Mouse (Mus musculus) lung, postnatal 0 days (tissue): ENCODE measurements around the gene Bbs1. TPM values are rescaled to one million over a fixed set of nuclear protein-coding genes. Genes with fewer than 3 reads are reported as not detected.

Source experiments
- ATAC-seq: fragments of 200-750 bp; cut with Nextera tagmentation; 2 replicates; pipeline ENCODE4 v1.8.0; 2017; ENCODE audit warnings: moderate library complexity
- DNase-seq: peaks from one replicate; pipeline ENCODE4 v3.0.0-alpha.2; 2016; ENCODE audit warnings: low spot score
- H3K27ac ChIP-seq: fragments of 300-500 bp; sonication (generic); 2 replicates; pipeline ENCODE4 v1.5.1; 2014; ENCODE audit warnings: antibody characterized with exemption, mild to moderate bottlenecking, low read length, mixed read lengths
- H3K27me3 ChIP-seq: fragments of 300-500 bp; sonication (generic); replicated peaks from 2 replicates; pipeline ENCODE4 v1.6.1; 2014; ENCODE audit warnings: low read length, mixed read lengths; ENCODE audit not compliant: insufficient read depth
- H3K36me3 ChIP-seq: fragments of 300-500 bp; sonication (generic); 2 replicates; pipeline ENCODE4 v1.6.1; 2014; ENCODE audit warnings: low read length, mixed read lengths; ENCODE audit not compliant: insufficient read depth
- H3K4me1 ChIP-seq: fragments of 300-500 bp; sonication (generic); 2 replicates; pipeline ENCODE4 v1.6.1; 2014; ENCODE audit warnings: antibody characterized with exemption, low read depth, low read length, mixed read lengths; ENCODE audit not compliant: insufficient read depth
- H3K4me2 ChIP-seq: fragments of 300-500 bp; sonication (generic); replicated peaks from 2 replicates; pipeline ENCODE4 v1.6.1; 2014; ENCODE audit warnings: low read depth, mild to moderate bottlenecking, low read length, moderate library complexity, mixed read lengths
- H3K4me3 ChIP-seq: fragments of 300-500 bp; sonication (generic); 2 replicates; pipeline ENCODE4 v1.5.1; 2014; ENCODE audit warnings: low read depth, low read length
- H3K9ac ChIP-seq: fragments of 300-500 bp; sonication (generic); replicated peaks from 2 replicates; pipeline ENCODE4 v1.6.1; 2014; ENCODE audit warnings: low read depth, mild to moderate bottlenecking
- H3K9me3 ChIP-seq: fragments of 300-500 bp; sonication (generic); 2 replicates; pipeline ENCODE4 v1.6.1; 2016; ENCODE audit warnings: low read length, mixed read lengths
- CTCF ChIP-seq: IDR thresholded peaks from 2 replicates; pipeline ENCODE4 v1.5.1; 2016; ENCODE audit warnings: antibody characterized with exemption, mild to moderate bottlenecking
- EP300 ChIP-seq: IDR thresholded peaks from 2 replicates; pipeline ENCODE4 v1.6.1; 2016; ENCODE audit warnings: antibody characterized with exemption, mild to moderate bottlenecking, control low read depth
- WGBS: fragments of 180-500 bp; shearing (Covaris S2); extraction: QIAGEN DNeasy Blood & Tissue Kit; methylation state at CpG from one replicate; pipeline ENCODE4 v1.1.7; 2014; 5-methylcytosine and 5-hydroxymethylcytosine counted together
- polyA plus RNA-seq: library from polyadenylated mRNA; unstranded; fragments of >200 nt; fragmentation: Nextera tagmentation; extraction: Ambion mirVana; gene quantifications from 2 replicates; pipeline ENCODE4 v1.2.1, GENCODE M21; 2015

Gene Bbs1
- polyA plus RNA-seq, 1 experiment from 2014 or later = 1.6 TPM

- no peaks in the 10 kb centered on the region for H3K36me3 ChIP-seq
- no peak overlapping the region for H3K4me3 ChIP-seq
- H3K27ac ChIP-seq = no peak overlapping the region
- no peaks in the 10 kb centered on the region for H3K9me3 ChIP-seq
- no peak for DNase-seq
- H3K9ac ChIP-seq = no peak overlapping the region
- ATAC-seq = no peak
- peaks cover 3% of the 10 kb centered on the region; the same call in 1 of the 2 replicates for H3K4me1 ChIP-seq
- no peak for TF ChIP-seq EP300
- no peak for TF ChIP-seq CTCF
- no peaks in the 10 kb centered on the region for H3K27me3 ChIP-seq
- WGBS = 89% methylated on average over 17 of the region's 17 CpGs
- H3K4me2 ChIP-seq = no peak overlapping the region
Observed at GRCm38 (mm10) chr19:4937444-4938310, 31.2 kb upstream of the Bbs1 start.

- DNase-seq = no peak
- Histone ChIP-seq H3K9me3 (no peaks in the 10 kb centered on the region), H3K4me2 (no peak overlapping the region), H3K4me1 (no peaks in the 10 kb centered on the region), H3K9ac (no peak overlapping the region), H3K27ac (no peak overlapping the region), H3K36me3 (no peaks in the 10 kb centered on the region), H3K27me3 (no peaks in the 10 kb centered on the region), H3K4me3 (no peak overlapping the region)
- TF ChIP-seq EP300 (no peak), CTCF (no peak)
- no peak for ATAC-seq
- 77% methylated on average over 2 of the region's 2 CpGs for WGBS
Observed at GRCm38 (mm10) chr19:4936896-4937295, 30.5 kb upstream of the Bbs1 start.

GRCm38 (mm10) chr19:4928781-4929180, 22.4 kb upstream of the Bbs1 start:
- WGBS = 61% methylated on average over 5 of the region's 5 CpGs
- Histone ChIP-seq H3K9me3 (no peaks in the 10 kb centered on the region), H3K27me3 (no peaks in the 10 kb centered on the region), H3K4me1 (peaks cover 8% of the 10 kb centered on the region; the same call in 1 of the 2 replicates), H3K4me3 (0 out of 2 replicates have a peak overlapping the region, but pooled peaks have one; percentile 57), H3K4me2 (peak overlapping the region; percentile 60), H3K27ac (peak overlapping the region; percentile 51; the same call in 1 of the 2 replicates), H3K36me3 (peaks cover 6% of the 10 kb centered on the region; the same call in 1 of the 2 replicates), H3K9ac (no peak overlapping the region)
- no peak for TF ChIP-seq CTCF
- TF ChIP-seq EP300 = no peak
- ATAC-seq (no peak), DNase-seq (peak; percentile 39)

GRCm38 (mm10) chr19:4927904-4928531, 21.6 kb upstream of the Bbs1 start, which contains the start of gene Dpp3:
Dpp3 (minus strand) TSS chr19:4928287.
- H3K4me3 ChIP-seq = peak within 1 kb of the TSS; percentile 57
- WGBS = under 1% methylated on average over 32 of the region's 32 CpGs
- peak within 1 kb of the TSS; percentile 51; the same call in 1 of the 2 replicates for H3K27ac ChIP-seq
- peak; percentile 99 for DNase-seq
- peaks cover 8% of the 10 kb centered on the region; the same call in 1 of the 2 replicates for H3K4me1 ChIP-seq
- peaks cover 12% of the 10 kb centered on the region for H3K36me3 ChIP-seq
- peak within 1 kb of the TSS; percentile 29 for H3K9ac ChIP-seq
- peak within 1 kb of the TSS; percentile 60 for H3K4me2 ChIP-seq
- peak; percentile 100 for ATAC-seq
- no peak for TF ChIP-seq EP300
- TF ChIP-seq CTCF = no peak
- H3K9me3 ChIP-seq = no peaks in the 10 kb centered on the region
- no peaks in the 10 kb centered on the region for H3K27me3 ChIP-seq

- no peak overlapping the region for H3K9ac ChIP-seq
- DNase-seq (no peak), ATAC-seq (no peak)
- H3K4me3 ChIP-seq = no peak overlapping the region
- peaks cover 8% of the 10 kb centered on the region; the same call in 1 of the 2 replicates for H3K4me1 ChIP-seq
- H3K27ac ChIP-seq = no peak overlapping the region
- no peaks in the 10 kb centered on the region for H3K27me3 ChIP-seq
- H3K36me3 ChIP-seq = peaks cover 21% of the 10 kb centered on the region
- 95% methylated on average over 11 of the region's 11 CpGs for WGBS
- no peak overlapping the region for H3K4me2 ChIP-seq
- no peaks in the 10 kb centered on the region for H3K9me3 ChIP-seq
- no peak for TF ChIP-seq CTCF
- TF ChIP-seq EP300 = no peak
Observed at GRCm38 (mm10) chr19:4925121-4925860, 18.9 kb upstream of the Bbs1 start.

- H3K27ac ChIP-seq = no peak overlapping the region
- H3K27me3 ChIP-seq = no peaks in the 10 kb centered on the region
- no peaks in the 10 kb centered on the region for H3K9me3 ChIP-seq
- TF ChIP-seq EP300 = no peak
- TF ChIP-seq CTCF = no peak
- DNase-seq (no peak), ATAC-seq (no peak)
- H3K36me3 ChIP-seq = peaks cover 58% of the 10 kb centered on the region
- no peak overlapping the region for H3K4me3 ChIP-seq
- H3K9ac ChIP-seq = no peak overlapping the region
- H3K4me2 ChIP-seq = no peak overlapping the region
- no peaks in the 10 kb centered on the region for H3K4me1 ChIP-seq
- 79% methylated on average over 6 of the region's 6 CpGs for WGBS
Observed at GRCm38 (mm10) chr19:4919652-4920051, 13.2 kb upstream of the Bbs1 start.
